Mouse (Mus musculus) macrophage (primary cell): ENCODE measurements around the gene Dmbt1. TPM values are rescaled to one million over a fixed set of nuclear protein-coding genes. Genes with fewer than 3 reads are reported as not detected.

ENCODE experiments used
- polyA plus RNA-seq: library from polyadenylated mRNA; stranded (reverse); fragments of 250-400 nt; gene quantifications from 3 replicates; pipeline ENCODE4 v1.2.4, GENCODE M21; 2018; ENCODE audit warnings: inconsistent platforms

Gene Dmbt1
- polyA plus RNA-seq, 1 experiment from 2014 or later = not detected

Other genes starting within 250 kb of the Dmbt1 start
- 25.9 to 52.3 TPM (median 40.6 TPM) in 3 replicates for gene Plekha1, start 166.3 kb upstream of the Dmbt1 start, polyA plus RNA-seq
- 2.5 to 13.3 TPM (median 3.4 TPM) in 3 replicates for gene Htra1, start 95.9 kb upstream of the Dmbt1 start, polyA plus RNA-seq
- not detected in 3 replicates for gene 4933402N03Rik, start 114.3 kb downstream of the Dmbt1 start, polyA plus RNA-seq
- gene 5430419D17Rik, start 142.3 kb downstream of the Dmbt1 start, polyA plus RNA-seq = not detected in 3 replicates